Mouse (Mus musculus): ENCODE data around the gene Ntrk3.

The Ntrk3 gene

DNA sequence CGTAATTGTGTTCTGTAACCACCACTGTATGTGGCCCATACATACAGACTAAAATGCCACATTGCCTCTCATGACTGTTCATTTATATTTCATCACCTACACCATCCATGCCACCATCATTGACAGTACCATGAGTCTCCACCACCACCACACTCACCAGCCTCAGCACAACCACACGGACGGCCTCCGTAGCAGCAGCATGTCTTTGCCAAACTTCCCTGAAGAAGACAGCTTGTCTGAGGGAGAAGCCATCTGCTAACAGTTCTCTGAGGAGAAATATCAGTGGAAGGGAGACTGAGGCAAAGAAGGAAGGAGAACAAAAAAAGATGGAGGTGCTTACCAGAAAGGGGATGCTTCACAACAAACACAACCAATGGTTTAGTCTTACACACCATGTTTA is 15.8 kb downstream of the Ntrk3 start:
- in situ Hi-C loops (cut with MboI, MseI): no loop called here

DNA sequence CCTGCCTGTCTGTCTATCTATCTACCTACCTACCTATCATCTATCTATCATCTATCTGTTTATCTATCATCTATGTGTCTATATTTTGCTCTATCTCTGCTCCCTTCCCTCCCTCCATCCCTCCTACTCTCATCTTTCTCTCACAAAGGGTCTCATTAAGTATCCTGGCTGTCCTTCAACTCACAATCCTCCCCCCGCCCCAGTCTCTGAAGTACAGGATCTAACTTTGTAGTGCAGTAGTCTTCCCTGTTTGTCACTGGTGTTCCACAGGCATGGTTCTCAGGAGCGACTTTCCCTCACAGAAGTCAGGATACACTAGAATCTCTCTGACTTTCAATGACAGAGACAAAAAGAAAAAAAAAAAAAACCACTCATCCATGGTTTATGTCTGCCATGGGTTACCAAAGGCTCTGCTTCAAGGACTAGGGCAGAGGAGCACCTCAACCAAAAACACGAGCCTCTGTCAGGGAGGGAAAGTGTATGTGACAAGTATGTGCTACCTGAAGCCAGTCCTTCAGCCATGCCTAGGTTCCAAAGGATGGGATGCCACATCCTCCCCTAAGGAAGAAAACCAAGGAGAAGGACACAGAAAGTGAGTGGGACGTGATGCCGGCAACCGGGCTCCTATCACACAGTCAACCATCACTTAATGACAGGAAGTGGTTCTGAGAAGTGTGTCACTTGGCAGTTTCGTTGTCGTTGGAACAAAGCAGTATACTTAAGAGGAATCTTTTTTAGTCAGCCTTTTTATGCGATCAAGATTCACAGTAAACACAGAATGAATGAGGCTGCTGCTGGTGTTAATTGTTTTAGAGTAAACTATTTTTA is 16.6 kb downstream of the Ntrk3 start:
- in situ Hi-C loops (cut with MboI, MseI): no loop called here

DNA sequence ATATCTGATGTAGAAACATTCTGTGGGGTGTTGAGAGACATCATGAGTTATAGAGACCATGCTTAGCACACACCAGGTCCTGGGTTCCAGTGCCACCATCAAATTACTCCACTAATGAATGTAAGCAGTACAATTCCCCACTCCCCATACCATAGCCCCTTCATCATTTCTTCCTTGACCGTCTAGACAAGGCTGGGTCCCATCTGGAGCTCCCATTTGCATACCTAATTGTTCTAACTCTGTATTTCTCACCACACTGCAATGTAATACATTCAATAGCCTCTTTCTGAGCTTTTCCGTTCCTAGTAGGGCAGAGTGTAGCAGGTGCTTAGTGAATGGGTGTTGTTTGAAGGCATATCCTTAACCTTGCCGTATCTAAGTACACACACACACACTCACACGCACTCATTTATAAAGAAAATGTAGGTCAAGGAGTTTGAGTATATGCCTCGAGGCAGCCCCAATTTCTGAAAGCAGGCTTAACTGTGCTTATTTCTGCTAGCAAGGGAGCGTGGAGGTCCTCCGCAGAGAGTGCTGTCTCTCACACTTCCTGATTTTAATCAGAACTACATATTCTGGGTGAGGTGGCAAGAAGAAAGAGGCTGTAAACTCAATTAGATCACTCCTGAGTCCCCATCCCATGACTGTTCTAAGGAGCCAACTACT is 17.9 kb downstream of the Ntrk3 start:
- in situ Hi-C loops (cut with MboI, MseI): no loop called here

DNA sequence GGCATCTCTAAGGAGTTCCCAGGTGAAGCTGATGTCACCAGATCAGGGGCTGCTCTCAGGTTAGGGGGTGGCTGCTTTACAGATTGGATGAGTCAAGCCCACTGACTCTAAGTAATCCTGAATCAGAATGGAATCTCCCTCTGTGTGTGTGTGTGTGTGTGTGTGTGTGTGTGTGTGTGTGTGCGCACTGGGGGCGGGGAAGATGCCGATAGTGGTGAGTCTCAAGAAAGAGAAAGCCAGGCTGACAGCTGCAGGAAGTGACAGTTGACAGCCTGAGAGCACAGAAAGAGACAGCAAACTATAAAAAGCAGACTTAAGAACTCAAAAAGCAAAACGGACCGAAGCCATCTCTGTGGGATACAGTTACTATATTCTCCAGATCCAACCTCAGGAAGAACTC is 18.7 kb downstream of the Ntrk3 start:
- in situ Hi-C loops (cut with MboI, MseI): no loop called here

DNA sequence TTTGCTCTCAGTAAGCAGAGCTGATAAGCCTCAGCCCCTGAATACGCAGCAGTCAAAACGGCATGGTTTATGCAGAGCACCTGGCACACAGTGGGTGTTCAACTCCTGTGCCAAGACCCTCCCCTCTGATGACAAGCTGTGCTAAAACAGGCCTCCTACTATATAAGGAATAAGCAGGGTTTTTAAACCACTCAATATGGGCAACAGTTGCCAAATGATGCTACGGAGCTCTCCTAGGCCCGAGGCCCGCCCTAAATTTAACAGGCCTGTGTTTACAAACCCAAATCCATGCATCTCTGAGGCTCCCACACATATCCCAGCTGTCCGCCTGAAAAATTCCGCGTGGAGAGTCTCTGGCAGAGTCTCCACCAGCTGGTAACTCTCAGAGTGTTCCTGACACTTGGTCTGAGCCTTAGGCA is 19.6 kb downstream of the Ntrk3 start:
- in situ Hi-C loops (cut with MboI, MseI): no loop called here

DNA sequence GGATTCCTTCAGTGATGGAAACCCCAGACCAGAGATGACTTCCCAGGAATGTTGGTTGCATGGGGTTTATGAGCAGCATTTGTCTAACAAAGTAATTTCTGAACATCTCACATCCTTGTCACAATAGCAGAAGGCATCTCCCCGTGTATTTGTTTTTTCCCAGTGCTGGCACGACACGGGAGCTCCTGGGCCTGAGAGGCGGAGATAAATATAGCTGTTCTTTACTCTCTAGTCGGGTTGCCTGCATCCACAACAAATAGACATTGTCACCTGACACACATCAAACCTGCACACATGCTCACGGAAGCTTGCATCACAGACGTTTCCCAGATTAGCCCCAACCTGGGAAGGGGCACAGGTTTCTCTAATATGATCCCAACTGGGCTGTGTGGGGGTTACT is 30.1 kb downstream of the Ntrk3 start:
- in situ Hi-C loops (cut with MboI, MseI): no loop called here

DNA sequence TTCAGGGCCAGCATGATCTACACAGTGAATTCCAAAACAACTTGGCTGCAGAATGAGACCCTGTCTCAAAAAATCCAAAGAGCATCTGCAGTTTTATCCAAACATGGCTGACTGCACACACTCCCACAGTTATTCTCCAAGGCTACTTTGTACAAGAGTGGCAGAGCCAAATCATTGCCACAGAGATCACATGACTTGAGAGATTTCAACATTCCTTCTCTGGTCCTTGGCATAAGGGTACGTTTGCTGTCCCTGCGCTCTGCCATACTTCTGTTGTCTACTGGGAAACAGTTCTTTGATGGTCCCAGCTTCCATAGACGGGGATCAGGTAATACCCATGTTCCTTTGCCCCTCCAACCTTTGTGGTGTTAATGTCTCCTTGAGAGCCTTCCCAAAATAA is 30.7 kb downstream of the Ntrk3 start:
- in situ Hi-C loops (cut with MboI, MseI): no loop called here

DNA sequence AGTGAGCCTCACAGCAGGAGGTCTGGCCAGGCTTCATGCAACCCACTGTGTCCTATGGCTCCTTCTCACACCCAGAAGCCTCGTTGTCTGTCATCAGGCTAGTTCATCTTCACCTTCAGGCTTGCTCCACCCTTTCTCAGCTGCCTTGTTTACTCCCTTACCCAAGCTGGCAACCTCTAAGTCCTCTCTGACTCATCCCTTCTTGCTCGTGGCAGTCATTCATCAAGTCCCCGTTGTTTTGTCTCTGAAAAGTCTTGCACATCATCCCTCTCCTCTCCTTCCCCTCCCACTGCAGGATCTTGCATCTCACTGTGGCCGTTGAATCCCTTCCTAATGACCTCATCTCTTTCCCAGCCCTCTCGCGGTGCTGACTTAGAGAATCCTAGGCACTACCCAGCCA is 35.1 kb downstream of the Ntrk3 start:
- in situ Hi-C loops (cut with MboI, MseI): no loop called here

DNA sequence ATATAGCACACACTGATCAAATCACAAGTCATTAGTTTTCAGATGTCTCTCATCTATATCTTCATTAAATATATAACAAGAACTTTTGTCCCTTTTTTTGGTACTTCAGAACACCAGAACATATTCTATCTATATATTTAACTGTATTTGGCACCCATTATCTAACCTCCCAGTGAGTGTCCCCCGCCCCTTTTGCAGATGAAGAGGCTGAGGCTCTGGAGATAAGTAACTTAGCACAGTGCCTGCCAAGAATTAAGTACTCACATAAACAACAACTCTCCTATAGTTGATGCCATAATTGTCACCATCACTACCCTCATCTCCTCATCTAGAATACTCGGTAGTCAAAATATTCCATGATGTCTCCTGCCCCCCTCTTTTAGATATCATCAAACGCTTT is 42.6 kb downstream of the Ntrk3 start:
- in situ Hi-C loops (cut with MboI, MseI): no loop called here

DNA sequence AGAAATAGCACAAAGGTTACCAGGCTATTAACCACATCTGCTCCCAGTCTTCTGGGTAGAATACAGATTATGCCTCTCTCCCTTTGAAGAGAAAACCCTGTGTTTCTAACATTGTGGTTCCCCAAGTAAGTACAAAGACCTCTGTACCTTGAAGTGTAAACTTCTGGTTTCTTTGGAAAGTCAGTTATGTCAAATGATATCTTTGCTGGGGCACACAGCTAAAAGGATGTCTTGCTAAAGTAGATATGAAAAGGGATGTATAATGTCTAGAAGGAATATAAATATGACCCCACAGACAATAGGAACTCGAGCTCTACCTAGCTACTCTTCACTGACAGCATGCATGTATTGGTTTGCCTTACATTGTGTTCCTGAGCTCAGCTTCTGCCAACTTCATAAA is 44.7 kb downstream of the Ntrk3 start:
- in situ Hi-C loops (cut with MboI, MseI): no loop called here

DNA sequence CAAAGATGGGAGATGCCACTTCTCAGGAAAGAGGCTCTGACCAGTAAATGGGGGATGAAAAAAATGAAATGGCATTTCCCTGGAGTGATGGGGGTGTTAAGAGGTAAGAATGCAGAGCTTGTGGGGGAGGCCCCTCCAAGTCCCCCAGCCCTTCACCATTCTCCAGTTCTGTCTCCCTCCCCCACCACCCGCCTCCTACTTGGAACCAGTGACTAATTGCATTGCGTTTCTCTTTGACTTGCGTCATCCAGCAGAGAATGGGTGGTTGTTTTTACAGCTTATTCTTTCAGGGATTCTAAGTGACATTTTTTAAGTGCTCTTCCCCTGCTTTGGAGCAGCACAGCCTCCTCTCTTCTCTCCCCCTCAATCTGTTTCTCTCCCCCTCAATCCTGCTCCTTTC is 46.9 kb downstream of the Ntrk3 start:
- in situ Hi-C loops (cut with MboI, MseI): no loop called here

DNA sequence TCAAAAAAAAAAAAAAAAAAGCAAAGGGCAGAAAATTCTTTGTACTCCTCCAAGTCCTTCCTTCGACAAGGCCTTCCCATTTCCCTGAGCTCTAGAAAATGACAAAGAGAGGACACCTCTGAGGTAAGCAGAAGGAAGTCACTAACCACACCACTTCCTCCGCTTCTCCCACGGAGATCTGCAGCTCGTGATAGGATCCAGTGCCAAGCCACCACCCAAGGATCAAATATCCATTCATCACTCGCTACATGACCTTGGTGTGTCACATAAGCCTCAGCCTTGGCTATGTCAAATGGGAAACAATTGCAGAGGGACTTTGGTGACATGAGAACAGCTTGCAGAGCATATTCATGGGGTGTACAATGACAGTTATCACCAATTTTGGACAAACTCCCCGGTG is 52.9 kb downstream of the Ntrk3 start:
- in situ Hi-C loops (cut with MboI, MseI): no loop called here

DNA sequence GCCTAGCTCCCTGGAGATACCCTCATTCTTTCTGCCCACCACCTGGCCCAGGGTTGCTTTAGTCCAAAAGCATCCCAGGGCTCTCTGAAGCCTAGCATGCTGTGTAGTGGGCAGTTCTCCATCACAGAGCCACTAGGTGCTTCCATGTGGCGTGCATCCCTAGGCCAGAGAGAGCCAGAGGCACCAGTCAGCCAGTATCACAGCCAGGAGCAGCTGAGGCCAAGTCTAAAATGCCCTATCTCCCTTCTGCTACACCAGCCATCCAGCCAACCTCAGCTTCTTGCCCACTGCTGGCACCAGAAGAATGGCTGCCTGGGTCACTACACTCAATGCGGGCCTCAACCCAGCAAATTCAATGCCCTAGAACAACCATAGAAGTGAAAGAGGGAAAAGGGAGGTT is 56.9 kb downstream of the Ntrk3 start:
- in situ Hi-C loops (cut with MboI, MseI): no loop called here

DNA sequence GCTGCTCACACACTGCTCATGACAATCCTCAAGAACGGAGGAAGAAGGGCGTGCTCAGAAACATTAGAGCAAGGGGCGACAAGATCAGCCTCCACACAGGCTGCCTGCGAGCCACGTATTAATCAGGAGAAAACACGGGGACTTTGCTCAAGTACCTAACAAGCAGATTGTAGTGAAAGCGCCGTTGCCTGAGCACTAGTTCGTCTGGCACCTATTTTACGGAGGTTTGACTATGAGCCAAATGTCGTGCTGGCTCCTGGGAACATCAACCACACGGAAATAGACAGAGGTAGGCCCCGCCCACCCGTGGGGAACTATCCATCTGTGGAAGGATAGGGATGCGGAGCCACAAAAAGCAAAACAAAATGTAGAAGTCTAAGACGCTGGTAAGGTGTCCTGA is 68.4 kb downstream of the Ntrk3 start:
- in situ Hi-C loops (cut with MboI, MseI): no loop called here

DNA sequence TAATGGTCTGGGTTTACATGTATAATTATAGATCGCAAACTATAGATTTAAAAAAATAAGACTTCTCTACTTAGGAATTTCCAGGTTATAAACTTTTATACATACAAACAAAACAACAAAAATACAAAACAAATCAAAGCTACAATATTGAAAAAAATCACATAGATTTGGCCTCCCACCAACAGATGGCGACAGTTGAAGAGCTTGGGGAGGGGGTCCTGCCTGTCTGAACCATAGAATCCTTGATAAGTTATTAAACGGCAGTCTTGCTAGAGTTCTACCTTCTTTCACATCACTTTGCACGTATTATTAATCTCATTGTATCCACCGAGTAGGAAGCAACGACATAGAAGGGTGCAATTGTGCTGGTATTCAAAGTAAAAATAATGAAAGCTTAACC is 68.9 kb downstream of the Ntrk3 start:
- in situ Hi-C loops (cut with MboI, MseI): no loop called here

DNA sequence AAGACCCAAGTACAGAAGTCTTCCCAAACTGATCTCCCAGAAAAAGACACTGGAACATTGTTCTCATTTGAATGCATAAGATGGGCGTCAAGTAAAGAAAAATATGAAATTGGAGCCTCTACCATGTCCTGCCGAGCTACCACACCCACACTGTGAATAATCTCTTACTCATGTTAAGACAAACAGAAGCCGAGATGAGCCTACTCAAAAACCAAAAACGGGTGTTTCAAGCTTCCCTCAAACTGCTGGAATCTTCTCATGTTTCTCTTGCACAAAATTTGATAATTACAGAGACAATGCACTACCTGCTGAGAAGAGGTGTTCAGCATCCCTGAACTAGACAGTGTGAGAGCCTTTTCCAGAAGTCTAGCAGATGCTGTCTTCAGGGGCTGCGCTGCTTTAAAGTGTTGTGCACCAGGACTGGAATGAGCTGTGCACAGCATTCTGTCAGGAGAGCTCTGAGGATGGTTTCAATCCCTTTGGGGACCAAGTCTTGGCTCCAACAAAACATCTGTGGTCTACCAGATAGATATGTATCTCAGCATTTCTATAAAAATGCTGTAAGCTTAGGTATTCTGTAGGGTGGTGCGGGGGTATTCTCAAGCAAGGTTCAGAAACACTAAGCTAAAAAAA is 69.7 kb downstream of the Ntrk3 start:
- in situ Hi-C loops (cut with MboI, MseI): no loop called here

DNA sequence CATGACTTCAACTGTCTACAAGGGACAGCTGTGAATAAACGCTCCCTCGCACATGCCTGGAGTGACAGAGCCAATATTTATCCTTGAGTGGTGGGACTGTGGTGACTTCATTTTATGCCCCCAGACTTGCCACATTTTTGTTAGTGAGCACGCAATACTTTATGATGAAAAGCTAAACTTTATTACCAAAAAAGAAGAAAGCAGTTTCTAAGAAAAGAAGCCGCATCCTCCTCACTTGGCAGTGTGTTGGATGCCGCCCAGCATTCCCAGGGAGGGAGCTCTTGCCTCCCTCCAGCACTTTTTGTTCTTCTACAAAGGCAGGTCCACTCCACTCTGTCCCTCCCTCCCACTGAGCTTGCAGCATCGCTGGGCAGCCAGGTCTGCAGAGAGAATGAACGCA is 77.0 kb downstream of the Ntrk3 start:
- in situ Hi-C loops (cut with MboI, MseI): no loop called here

DNA sequence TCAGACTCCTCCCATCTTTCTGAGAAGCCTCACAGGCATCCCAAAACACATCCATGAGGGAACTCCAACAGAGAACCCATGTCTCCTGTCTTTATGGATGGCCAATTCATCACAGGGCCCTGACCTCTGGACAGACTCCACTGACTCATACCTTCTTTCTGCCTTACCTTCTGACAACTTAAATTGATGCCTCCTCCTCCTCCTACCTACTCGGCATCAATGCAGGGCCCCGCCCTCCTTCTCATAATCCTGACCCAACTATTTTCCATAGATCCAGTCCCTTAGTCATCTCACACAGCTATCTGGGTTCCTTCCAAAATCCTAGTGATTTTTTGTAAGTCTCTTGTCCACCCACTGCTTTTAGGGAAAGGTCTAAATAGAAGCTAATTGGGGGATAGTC is 78.0 kb downstream of the Ntrk3 start:
- in situ Hi-C loops (cut with MboI, MseI): loop anchor here (10.0 kb wide), 1 partner anchor 105 kb away; no protein-coding TSS in a partner anchor

DNA sequence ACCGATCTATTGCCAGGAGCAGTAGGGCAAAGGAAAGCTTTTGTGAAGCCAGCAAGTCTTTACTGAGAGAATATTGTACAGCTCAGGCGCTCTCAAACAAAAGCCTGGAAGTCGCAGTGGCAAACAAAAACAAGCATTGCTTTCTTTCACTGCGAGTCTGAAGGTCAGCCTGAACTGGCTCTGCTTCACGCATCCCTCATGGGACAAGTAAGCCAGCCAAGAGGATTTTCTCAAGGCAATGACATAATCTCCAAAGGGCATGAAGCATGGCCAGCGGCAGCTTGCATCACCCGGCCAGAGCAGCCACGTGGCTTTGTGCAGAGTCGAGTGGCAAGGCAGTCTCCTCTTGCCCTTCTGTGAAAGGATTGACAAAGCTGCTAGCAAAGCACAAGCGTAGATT is 79.8 kb downstream of the Ntrk3 start:
- in situ Hi-C loops (cut with MboI, MseI): loop anchor here (10.0 kb wide), 1 partner anchor 107 kb away; no protein-coding TSS in a partner anchor

DNA sequence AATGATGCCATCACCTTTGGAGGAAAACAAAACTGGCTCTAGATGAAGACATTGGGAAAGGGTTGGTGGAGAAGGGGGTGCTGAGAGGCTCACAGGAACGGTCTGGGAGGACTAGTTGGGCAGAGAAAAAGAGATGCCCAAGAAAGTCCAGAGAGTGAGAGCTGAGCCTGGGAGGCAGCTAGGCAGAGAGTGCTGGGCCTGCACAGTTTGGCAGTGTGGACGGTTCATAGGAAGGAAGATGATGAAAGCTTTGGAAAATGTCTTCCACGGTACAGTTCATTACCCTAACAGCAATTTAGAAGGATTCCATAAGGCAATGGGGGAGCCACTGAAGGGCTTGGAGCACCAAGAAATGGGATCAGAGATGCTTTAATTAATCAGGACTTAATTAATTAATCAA is 81.6 kb downstream of the Ntrk3 start:
- in situ Hi-C loops (cut with MboI, MseI): loop anchor here (10.0 kb wide), 1 partner anchor 109 kb away; no protein-coding TSS in a partner anchor

DNA sequence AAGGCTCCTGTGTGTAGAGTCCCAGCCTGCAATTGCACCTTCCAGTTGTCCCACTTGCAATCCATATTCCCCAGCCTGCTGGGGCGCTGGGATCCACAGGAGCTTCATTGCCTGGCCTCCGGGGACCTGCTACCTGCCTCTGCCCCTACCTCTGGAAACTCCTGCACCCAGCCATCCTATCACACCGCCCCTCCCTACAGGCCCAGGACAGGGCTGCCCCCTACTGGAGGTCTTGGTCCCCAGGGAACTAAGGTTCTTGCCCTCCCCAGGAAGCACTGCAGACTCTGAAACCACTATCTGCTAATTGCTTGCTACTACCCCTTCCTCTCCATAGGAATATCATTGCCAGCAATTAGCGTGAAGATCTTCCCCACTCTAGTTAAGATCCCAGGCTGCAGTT is 84.1 kb downstream of the Ntrk3 start:
- in situ Hi-C loops (cut with MboI, MseI): loop anchor here (10.0 kb wide), 1 partner anchor 111 kb away; no protein-coding TSS in a partner anchor

DNA sequence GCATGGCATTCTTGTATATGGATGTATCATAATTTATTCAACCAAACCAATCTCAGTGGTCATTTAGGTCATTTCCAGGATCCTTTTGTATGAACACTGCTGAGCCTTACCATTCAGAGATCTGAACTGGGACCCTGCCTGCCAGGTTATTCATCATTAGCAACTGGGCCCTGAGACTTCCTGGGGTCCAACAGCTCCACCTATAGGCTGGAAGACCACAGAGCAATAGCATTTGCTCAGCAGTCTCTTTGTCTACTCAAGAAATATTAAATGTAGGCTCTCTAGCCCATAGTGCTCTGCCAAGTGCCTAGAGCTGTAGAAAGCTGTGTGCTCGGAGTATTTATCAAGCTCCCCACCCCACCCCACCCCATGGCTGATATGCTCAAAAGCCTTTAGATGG is 85.5 kb downstream of the Ntrk3 start:
- in situ Hi-C loops (cut with MboI, MseI): loop anchor here (10.0 kb wide), 1 partner anchor 113 kb away; no protein-coding TSS in a partner anchor

DNA sequence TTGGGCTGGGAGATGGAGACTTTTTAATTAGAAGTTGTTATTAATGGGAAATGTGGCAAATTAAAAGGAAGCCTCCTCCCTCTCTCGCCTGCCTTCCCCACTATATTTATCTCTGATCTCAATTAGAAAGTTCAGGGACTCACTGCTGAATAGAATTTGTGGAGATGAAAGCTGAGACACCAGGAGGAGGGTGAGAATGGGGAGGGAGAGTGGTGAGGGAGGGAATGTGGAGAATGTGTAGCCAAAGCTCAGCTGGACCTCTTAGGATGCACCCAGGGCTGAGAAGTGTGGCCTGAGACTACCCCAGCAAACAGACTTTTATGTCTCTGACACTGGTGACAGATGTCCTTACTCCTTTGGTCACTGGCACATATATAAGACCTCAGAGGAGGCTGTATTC is 86.3 kb downstream of the Ntrk3 start:
- in situ Hi-C loops (cut with MboI, MseI): loop anchor here (10.0 kb wide), 1 partner anchor 113 kb away; no protein-coding TSS in a partner anchor
